Mouse (Mus musculus): ENCODE measurements at regions not wholly inside any gene's neighbourhood (a gene's known extent, or its start where the extent isn't known, plus 50 kb on each side); places are given as distances from the start of the nearest gene placed in this dataset.

DNA sequence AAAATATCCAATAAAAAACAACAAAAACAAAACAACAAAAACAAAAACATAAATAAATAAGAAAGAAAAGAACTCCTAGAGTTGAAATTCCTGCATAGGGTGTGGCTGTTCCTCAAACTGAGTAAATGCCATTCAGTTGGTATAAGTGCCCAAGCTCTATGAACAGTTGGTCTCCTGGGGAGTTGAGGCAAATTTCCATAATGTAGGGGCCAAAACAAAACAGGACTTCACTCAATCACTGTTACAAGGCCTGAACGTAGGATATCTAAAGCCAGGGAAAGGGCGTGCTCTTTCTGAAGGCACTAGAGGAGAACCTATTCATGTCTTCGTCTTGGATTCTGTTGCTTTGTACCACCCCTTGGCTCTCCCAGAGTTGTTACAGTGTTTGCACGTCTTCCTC, 188.5 kb upstream of the Maf start:
- Histone ChIP-seq H3K36me3 (replicated peaks) (no peaks in the 10 kb centered on the region), H3K4me1 (no peaks in the 10 kb centered on the region), H3K27me3 (ENCODE audit: poor library complexity, severe bottlenecking) (no peaks in the 10 kb centered on the region), H3K9me3 (no peaks in the 10 kb centered on the region), H3K4me3 (no peak overlapping the region), H3K27ac (no peak overlapping the region)
- no peak for DNase-seq (ENCODE audit: extremely low spot score, low spot score)
- WGBS = 87% methylated on average over 4 of the region's 4 CpGs

DNA sequence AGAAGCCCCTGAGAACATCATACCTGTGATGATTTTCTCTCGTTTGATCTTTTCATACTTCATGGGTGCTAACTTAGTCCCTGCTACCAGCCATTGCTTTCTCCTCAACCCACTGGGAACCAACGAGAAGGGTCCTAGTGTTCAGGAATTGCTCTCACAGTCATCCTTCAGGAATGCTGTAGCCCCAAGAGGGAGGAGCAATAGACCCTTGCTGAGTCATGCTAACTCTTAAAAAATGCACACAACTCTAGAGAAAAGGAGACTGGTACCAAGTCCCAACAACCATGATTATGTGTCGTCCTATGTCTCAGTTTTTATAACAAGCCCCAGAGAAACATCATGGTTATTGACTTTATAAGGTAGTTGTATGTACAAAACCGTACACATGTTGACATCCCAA, 180.7 kb upstream of the Maf start:
- no peaks in the 10 kb centered on the region for H3K27me3 ChIP-seq (ENCODE audit: poor library complexity, severe bottlenecking)
- H3K4me3 ChIP-seq = no peak overlapping the region
- H3K27ac ChIP-seq = no peak overlapping the region
- H3K9me3 ChIP-seq = no peaks in the 10 kb centered on the region
- 85% methylated on average over 4 of the region's 4 CpGs for WGBS
- H3K36me3 ChIP-seq (replicated peaks) = no peaks in the 10 kb centered on the region
- no peak for DNase-seq (ENCODE audit: extremely low spot score, low spot score)
- H3K4me1 ChIP-seq = no peaks in the 10 kb centered on the region

DNA sequence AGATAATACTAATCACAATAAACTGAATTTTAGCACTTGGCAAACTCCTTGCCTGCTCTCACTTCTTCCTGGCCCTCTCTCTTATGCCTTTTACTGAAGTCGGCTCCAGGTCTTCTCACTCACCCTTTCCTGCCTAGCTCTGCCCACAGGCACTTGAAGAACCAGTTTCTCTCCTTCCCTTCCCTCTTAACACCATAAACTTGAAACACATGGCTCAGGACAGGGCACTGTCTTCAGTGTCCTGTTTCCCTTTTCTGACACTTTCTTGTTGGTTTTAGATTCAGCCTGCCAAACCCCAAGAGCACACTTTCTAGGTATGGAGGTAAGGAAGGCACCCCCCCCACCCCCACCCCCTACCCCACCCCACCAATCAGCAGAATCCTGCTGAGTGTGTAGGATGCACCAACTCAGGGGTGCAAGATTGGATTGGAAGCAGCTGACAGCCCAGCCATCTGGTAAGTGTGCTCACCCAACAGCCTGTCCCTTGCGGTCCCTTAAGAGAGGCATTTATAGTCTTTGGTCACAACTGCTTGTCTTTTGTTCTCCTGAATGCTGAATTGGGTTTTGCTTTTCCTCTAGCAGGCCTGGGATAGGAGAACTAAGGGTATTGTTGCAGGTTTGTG, 177.6 kb upstream of the Maf start:
- no peaks in the 10 kb centered on the region for H3K36me3 ChIP-seq (replicated peaks)

DNA sequence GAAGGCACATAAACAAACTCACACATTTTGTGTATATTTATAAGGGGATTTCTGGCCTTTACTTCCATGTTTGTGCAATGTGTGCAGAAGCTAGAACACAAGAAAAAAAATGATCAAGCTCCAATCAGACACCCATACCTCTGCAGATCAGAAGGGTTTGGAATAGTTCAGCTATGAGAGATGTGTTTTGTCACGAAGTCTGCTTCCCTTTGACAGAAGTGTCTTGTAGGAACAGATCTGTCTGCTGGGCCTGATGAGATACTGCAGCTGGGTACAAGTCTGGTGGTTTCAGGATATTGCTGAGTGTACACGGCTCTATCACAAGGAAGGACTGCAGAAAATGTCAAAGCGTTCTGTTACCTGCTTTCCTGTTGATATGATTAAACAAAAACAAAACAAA, 176.2 kb upstream of the Maf start:
- H3K9me3 ChIP-seq = no peaks in the 10 kb centered on the region
- H3K27ac ChIP-seq = no peak overlapping the region
- no peak overlapping the region for H3K4me3 ChIP-seq
- no peaks in the 10 kb centered on the region for H3K27me3 ChIP-seq (ENCODE audit: poor library complexity, severe bottlenecking)
- WGBS = 90% methylated on average over 3 of the region's 3 CpGs
- H3K36me3 ChIP-seq (replicated peaks) = no peaks in the 10 kb centered on the region
- no peak for DNase-seq (ENCODE audit: extremely low spot score, low spot score)
- H3K4me1 ChIP-seq = no peaks in the 10 kb centered on the region

More for the DNA sequence above, 177.6 kb upstream of the Maf start:
- no peak overlapping the region for H3K4me3 ChIP-seq
- no peak for DNase-seq (ENCODE audit: extremely low spot score, low spot score)
- H3K4me1 ChIP-seq = no peaks in the 10 kb centered on the region
- no peaks in the 10 kb centered on the region for H3K9me3 ChIP-seq
- H3K27me3 ChIP-seq (ENCODE audit: poor library complexity, severe bottlenecking) = no peaks in the 10 kb centered on the region
- WGBS = 57% methylated on average over 2 of the region's 2 CpGs
- no peak overlapping the region for H3K27ac ChIP-seq

DNA sequence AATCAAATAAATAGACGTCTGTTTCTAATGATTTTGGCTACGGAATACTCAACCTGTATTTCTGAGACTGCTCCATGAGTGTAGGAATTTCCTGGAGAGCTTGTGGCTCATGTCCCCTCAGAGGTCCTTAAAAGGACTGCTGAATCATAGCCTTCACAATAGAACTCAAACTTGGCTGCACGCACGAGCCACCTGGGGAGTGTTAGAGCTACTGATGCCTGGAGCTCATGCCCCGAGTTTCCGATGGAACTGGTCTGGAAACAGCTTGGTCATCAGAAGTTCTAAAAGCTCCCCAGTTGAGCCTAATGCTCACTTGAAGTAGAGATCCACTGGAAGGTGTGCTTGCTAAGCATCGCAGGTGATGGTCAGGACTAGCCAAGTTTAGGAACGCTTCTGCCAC, 174.3 kb upstream of the Maf start:
- Histone ChIP-seq H3K27me3 (ENCODE audit: poor library complexity, severe bottlenecking) (no peaks in the 10 kb centered on the region), H3K9me3 (no peaks in the 10 kb centered on the region), H3K27ac (no peak overlapping the region), H3K4me3 (no peak overlapping the region), H3K4me1 (no peaks in the 10 kb centered on the region), H3K36me3 (replicated peaks) (no peaks in the 10 kb centered on the region)
- 88% methylated on average over 8 of the region's 8 CpGs for WGBS
- no peak for DNase-seq (ENCODE audit: extremely low spot score, low spot score)

DNA sequence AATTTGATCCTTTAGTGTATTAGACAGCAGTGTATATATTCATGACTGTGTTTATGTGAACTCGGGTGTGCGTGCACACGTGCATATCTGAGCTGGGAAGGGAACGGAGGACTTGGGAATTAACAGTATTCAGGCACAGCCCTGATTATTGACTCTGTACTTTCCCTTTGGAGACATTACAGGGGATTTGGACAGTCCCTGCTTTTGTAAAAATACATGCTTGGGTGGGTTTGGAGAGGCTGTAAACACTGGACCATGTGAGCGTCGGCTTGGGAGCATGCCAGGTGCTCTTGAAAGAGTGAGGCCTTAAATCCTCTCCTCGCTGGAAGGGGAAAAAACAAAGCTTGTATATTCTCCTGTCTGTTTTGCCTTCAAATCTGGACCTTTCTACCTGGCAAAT, 167.2 kb upstream of the Maf start:
- no peaks in the 10 kb centered on the region for H3K27me3 ChIP-seq (ENCODE audit: poor library complexity, severe bottlenecking)
- peaks cover 3% of the 10 kb centered on the region; the same call in 1 of the 2 replicates for H3K4me1 ChIP-seq
- no peaks in the 10 kb centered on the region for H3K36me3 ChIP-seq (replicated peaks)
- no peak overlapping the region for H3K4me3 ChIP-seq
- no peak for DNase-seq (ENCODE audit: extremely low spot score, low spot score)
- no peak overlapping the region for H3K27ac ChIP-seq
- H3K9me3 ChIP-seq = no peaks in the 10 kb centered on the region
- 84% methylated on average over 7 of the region's 7 CpGs for WGBS

DNA sequence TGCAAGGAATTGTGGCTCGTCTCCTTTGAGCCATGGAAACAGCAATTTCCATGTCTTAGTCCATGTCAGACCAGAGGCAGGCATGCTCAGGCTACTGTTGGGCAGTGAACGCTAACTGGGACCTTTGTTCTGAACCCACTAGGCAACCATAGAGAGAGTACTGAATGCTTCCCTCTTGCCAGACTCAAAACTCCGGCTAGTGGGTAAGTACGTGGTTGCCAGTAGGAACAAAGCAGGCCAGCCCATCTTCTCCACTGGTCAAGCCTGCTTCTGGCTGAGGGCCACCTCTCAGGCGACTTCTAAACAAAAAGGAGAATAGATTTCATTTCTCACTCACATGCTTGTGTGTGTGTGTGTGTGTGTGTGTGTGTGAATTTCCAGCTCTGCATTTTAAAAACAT, 163.8 kb upstream of the Maf start:
- peaks cover 3% of the 10 kb centered on the region; the same call in 1 of the 2 replicates for H3K4me1 ChIP-seq
- no peaks in the 10 kb centered on the region for H3K9me3 ChIP-seq
- no peak for DNase-seq (ENCODE audit: extremely low spot score, low spot score)
- H3K27me3 ChIP-seq (ENCODE audit: poor library complexity, severe bottlenecking) = no peaks in the 10 kb centered on the region
- H3K4me3 ChIP-seq = no peak overlapping the region
- no peaks in the 10 kb centered on the region for H3K36me3 ChIP-seq (replicated peaks)
- H3K27ac ChIP-seq = no peak overlapping the region
- WGBS = 80% methylated on average over 5 of the region's 5 CpGs

DNA sequence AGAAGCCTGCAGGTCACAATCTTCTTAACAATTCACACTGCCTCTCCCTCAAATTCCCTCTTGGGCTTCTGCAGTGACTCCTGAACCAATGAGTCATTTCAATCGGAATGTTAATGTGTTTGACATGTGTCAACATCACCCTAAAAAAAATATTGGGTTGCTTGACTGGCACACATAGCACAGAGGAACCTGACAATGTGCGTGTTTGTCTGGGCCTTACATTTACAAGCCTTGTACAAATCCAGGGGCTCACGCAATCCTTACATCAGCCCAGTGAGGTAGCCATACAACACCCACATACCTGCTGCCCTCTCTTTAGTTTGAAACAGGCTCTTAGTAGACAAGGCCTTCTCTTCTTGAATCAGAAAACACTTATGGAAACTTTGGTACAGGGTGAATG, 153.8 kb upstream of the Maf start:
- Histone ChIP-seq H3K27me3 (ENCODE audit: poor library complexity, severe bottlenecking) (no peaks in the 10 kb centered on the region), H3K27ac (no peak overlapping the region), H3K9me3 (no peaks in the 10 kb centered on the region), H3K4me3 (no peak overlapping the region), H3K36me3 (replicated peaks) (no peaks in the 10 kb centered on the region), H3K4me1 (no peaks in the 10 kb centered on the region)
- 91% methylated on average over 3 of the region's 3 CpGs for WGBS
- DNase-seq (ENCODE audit: extremely low spot score, low spot score) = no peak

DNA sequence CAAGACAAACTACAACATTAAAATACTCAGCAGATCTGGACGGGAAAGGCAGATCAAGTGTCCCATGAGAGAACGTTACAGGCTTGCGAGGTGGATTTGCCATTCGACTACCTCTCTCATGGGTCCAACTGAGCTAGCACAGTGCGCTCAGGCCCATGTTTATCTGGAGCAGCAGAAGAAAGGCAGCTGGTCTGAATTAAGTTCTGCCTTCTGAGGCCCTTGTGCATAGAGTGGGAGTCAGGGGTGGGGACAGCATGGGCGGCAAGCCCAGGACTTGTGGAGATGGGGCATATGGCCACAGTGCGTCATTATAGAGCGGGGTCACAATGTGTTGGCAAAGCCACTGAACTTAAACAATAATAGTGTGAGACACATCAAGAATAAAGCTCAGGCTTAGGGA, 151.8 kb upstream of the Maf start:
- WGBS = 94% methylated on average over 8 of the region's 8 CpGs
- Histone ChIP-seq H3K9me3 (no peaks in the 10 kb centered on the region), H3K27me3 (ENCODE audit: poor library complexity, severe bottlenecking) (no peaks in the 10 kb centered on the region), H3K4me3 (no peak overlapping the region), H3K36me3 (replicated peaks) (no peaks in the 10 kb centered on the region), H3K4me1 (no peaks in the 10 kb centered on the region), H3K27ac (no peak overlapping the region)
- DNase-seq (ENCODE audit: extremely low spot score, low spot score) = no peak

DNA sequence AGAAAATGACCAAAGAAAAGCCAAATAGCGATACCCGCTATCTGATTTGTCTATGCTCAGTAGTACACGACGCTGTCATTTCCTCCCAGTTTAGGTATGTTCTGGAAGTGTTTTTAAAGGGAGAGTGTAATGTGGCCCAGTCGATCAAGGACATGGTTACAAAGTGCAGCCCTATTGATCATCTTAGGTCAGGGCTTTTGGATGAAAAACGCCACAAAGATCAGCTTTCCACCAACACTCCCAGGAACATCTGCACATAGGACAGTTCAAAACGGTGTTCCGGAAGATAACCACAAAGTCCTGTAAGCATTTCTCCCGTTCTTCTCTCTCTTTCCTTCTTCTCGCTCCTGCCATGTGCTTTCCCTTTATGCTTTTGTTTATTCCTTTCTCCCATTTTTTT, 149.2 kb upstream of the Maf start:
- WGBS = 93% methylated on average over 10 of the region's 10 CpGs

DNA sequence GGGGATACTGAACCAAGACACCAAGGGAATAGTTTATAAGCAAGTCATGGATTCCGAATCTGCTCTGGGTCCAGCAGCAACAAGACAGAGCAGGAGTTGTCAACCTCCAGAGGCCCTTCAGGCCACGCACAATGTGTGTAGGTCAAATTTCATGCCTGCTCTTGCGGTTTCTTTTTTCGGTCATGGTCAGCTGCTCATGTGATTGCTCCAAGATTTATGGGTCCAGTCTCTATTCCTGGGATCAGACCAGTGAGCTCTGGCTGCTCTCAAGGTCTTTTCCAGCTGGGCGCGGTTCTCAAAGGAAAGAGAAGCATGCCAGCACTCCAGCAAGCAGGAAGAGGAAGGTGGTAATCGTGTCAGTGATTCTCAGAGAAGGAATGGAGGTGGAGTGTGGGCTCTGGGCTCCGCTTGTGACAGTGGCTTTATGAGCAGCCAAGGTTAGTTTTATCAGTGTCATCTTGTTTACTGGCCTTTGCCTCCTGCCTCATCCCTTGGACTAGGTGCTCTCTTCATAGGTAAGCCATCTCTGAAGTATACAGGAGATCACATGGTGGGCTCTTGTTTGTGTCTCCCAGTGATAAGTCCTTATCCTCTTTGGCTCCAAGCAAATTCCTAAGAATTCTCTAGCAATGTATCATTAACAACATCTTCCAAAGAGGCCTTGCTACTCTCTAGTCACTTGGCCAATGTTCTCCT, 148.5 kb upstream of the Maf start:
- Histone ChIP-seq H3K36me3 (replicated peaks) (no peaks in the 10 kb centered on the region), H3K9me3 (no peaks in the 10 kb centered on the region), H3K27ac (no peak overlapping the region), H3K4me3 (no peak overlapping the region), H3K27me3 (ENCODE audit: poor library complexity, severe bottlenecking) (no peaks in the 10 kb centered on the region), H3K4me1 (no peaks in the 10 kb centered on the region)
- no peak for DNase-seq (ENCODE audit: extremely low spot score, low spot score)
- WGBS = 92% methylated on average over 8 of the region's 8 CpGs

More for the DNA sequence above, 149.2 kb upstream of the Maf start:
- DNase-seq (ENCODE audit: extremely low spot score, low spot score) = no peak
- no peaks in the 10 kb centered on the region for H3K36me3 ChIP-seq (replicated peaks)
- no peaks in the 10 kb centered on the region for H3K9me3 ChIP-seq
- no peak overlapping the region for H3K4me3 ChIP-seq
- H3K27me3 ChIP-seq (ENCODE audit: poor library complexity, severe bottlenecking) = no peaks in the 10 kb centered on the region
- no peak overlapping the region for H3K27ac ChIP-seq
- no peaks in the 10 kb centered on the region for H3K4me1 ChIP-seq

DNA sequence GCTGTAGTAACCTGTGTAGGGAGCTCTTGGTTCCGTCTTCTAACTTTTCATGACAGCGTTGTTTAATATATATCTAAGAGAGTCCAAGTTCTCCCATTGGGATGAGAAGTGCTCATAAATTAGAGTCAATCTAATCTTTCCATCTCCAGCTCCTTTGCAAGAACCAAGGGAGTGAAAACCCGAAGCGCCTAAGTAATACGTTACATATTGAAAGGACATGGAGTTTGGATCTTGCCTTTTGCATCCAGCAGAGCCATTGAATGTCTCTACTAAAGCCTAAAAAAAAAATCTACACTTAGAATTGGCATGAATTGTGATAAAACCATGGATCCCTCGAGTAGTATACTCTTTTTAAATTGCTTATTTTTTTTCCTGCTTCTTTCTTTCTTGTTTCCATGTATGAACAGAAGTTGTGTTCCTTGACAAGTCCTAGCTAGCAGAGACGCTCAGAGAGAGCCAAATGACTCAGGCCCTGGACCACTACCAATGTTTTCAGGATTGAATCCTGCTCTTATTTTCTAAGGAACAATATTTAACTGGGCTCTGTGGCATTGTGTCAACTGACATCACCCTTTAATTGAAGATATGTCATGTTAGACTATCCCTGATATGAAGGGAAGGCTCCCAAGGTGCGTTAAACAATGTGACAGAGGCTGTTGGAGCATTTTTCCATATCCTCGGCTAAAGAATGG, 146.8 kb upstream of the Maf start:
- H3K4me3 ChIP-seq = no peak overlapping the region
- H3K4me1 ChIP-seq = no peaks in the 10 kb centered on the region
- WGBS = 89% methylated on average over 9 of the region's 9 CpGs
- H3K27me3 ChIP-seq (ENCODE audit: poor library complexity, severe bottlenecking) = no peaks in the 10 kb centered on the region
- H3K27ac ChIP-seq = no peak overlapping the region
- no peaks in the 10 kb centered on the region for H3K36me3 ChIP-seq (replicated peaks)
- no peaks in the 10 kb centered on the region for H3K9me3 ChIP-seq
- DNase-seq (ENCODE audit: extremely low spot score, low spot score) = no peak

DNA sequence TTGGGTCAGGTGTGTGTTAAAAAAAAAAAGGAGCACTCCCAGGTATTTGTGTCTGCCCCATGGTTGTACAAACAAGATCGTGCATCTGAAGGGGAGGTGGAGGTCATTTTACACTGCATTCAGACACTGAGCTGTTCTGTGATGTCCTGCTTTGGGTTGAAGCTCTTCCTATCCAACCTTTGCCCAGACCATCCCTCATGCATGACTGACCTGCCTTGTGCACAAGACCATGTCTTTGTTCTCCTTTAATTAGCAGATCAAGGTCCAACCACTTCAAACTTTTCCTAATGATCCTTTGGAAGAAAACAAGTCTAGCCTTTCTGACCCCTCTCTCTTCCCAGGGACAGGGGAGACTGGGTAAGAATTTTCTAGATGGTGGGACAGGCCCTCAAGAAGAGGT, 143.0 kb upstream of the Maf start:
- Histone ChIP-seq H3K9me3 (no peaks in the 10 kb centered on the region), H3K36me3 (replicated peaks) (no peaks in the 10 kb centered on the region), H3K27me3 (ENCODE audit: poor library complexity, severe bottlenecking) (no peaks in the 10 kb centered on the region), H3K4me3 (no peak overlapping the region), H3K4me1 (no peaks in the 10 kb centered on the region), H3K27ac (no peak overlapping the region)
- DNase-seq (ENCODE audit: extremely low spot score, low spot score) = no peak
- 48% methylated on average over 1 of the region's 1 CpGs for WGBS

Data from forebrain, embryonic 10.5 days (tissue).